Mouse (Mus musculus) testis, adult 2 months (tissue): Measurements from ENCODE around the gene Hmga2.
"Not testable (repeated sequence)": the region's sequence is repeated elsewhere in the genome, so short reads cannot be mapped to it uniquely, and the experiment has no call there.

Source experiments
- CTCF ChIP-seq: fragments of 200-500 bp; IDR thresholded peaks from 2 replicates; pipeline ENCODE4 v1.5.1; 2012; ENCODE audit warnings: low read depth, mild to moderate bottlenecking, inconsistent platforms, low read length, moderate library complexity; ENCODE audit not compliant: control insufficient read depth, insufficient read depth, insufficient replicate concordance
- POLR2A ChIP-seq: fragments of 200-500 bp; IDR thresholded peaks from 2 replicates; pipeline ENCODE4 v1.6.1; 2012; ENCODE audit warnings: low read depth, mild to moderate bottlenecking, inconsistent platforms, low read length, moderate library complexity; ENCODE audit not compliant: control insufficient read depth

- TF ChIP-seq CTCF, POLR2A: not testable (repeated sequence)
Observed at GRCm38 (mm10) chr10:120366173-120366592, 110.1 kb downstream of the Hmga2 start.
